Mouse (Mus musculus) bone marrow macrophage, adult 2 months (primary cell): ENCODE results near the gene Gclc. TPM values are rescaled to one million over a fixed set of nuclear protein-coding genes. Genes with fewer than 3 reads are reported as not detected.
A peak's percentile ranks its signal among the peaks of the same experiment; 100 is the strongest.

Source experiments
- H3K27ac ChIP-seq: 2 replicates; pipeline ENCODE4 v1.5.1; 2012; ENCODE audit warnings: low read depth, low read length; ENCODE audit not compliant: insufficient read depth
- H3K4me1 ChIP-seq: 2 replicates; pipeline ENCODE4 v1.6.1; 2012; ENCODE audit warnings: low read length; ENCODE audit not compliant: control insufficient read depth, insufficient read depth
- H3K4me3 ChIP-seq: 2 replicates; pipeline ENCODE4 v1.5.1; 2012; ENCODE audit warnings: mild to moderate bottlenecking, low read length, moderate library complexity; ENCODE audit not compliant: insufficient read depth
- CTCF ChIP-seq: IDR thresholded peaks from 2 replicates; pipeline ENCODE4 v1.5.1; 2012; ENCODE audit warnings: low read depth, mild to moderate bottlenecking, low read length, moderate library complexity
- POLR2A ChIP-seq: IDR thresholded peaks from 2 replicates; pipeline ENCODE4 v1.6.1; 2012; ENCODE audit warnings: mild to moderate bottlenecking, low read depth, low read length, borderline replicate concordance
- polyA plus RNA-seq: library from polyadenylated mRNA; stranded (reverse); fragments of >200 nt; gene quantifications from 2 replicates; pipeline ENCODE4 v1.2.4, GENCODE M21; 2012; ENCODE audit not compliant: missing spikeins, insufficient read depth, insufficient read length

Gene Gclc
- polyA plus RNA-seq, 1 experiment = 27.8 TPM

- no peak overlapping the region for H3K27ac ChIP-seq
- H3K4me1 ChIP-seq = peaks cover 20% of the 10 kb centered on the region
- no peak for TF ChIP-seq POLR2A
- TF ChIP-seq CTCF = no peak
- no peak overlapping the region for H3K4me3 ChIP-seq
Measured at GRCm38 (mm10) chr9:77717831-77718435, 36.4 kb upstream of the Gclc start.

GRCm38 (mm10) chr9:77718816-77719411 lies 35.4 kb upstream of the Gclc start:
- TF ChIP-seq CTCF (no peak), POLR2A (no peak)
- Histone ChIP-seq H3K4me3 (no peak overlapping the region), H3K27ac (no peak overlapping the region; the same call in 1 of the 2 replicates), H3K4me1 (peaks cover 20% of the 10 kb centered on the region)

- Histone ChIP-seq H3K4me1 (peaks cover 22% of the 10 kb centered on the region), H3K4me3 (no peak overlapping the region), H3K27ac (no peak overlapping the region)
- TF ChIP-seq POLR2A = no peak
- TF ChIP-seq CTCF = no peak
Measured at GRCm38 (mm10) chr9:77719675-77720074, 34.7 kb upstream of the Gclc start.

GRCm38 (mm10) chr9:77722381-77722780 lies 32.0 kb upstream of the Gclc start:
- H3K27ac ChIP-seq = no peak overlapping the region
- H3K4me3 ChIP-seq = no peak overlapping the region
- H3K4me1 ChIP-seq = peaks cover 22% of the 10 kb centered on the region
- no peak for TF ChIP-seq CTCF
- no peak for TF ChIP-seq POLR2A

- TF ChIP-seq CTCF = no peak
- TF ChIP-seq POLR2A = no peak
- peaks cover 12% of the 10 kb centered on the region for H3K4me1 ChIP-seq
- H3K4me3 ChIP-seq = no peak overlapping the region
- H3K27ac ChIP-seq = no peak overlapping the region
Measured at GRCm38 (mm10) chr9:77724216-77724615, 30.1 kb upstream of the Gclc start.

GRCm38 (mm10) chr9:77725448-77725847 lies 28.9 kb upstream of the Gclc start:
- H3K27ac ChIP-seq = no peak overlapping the region
- H3K4me1 ChIP-seq = peaks cover 9% of the 10 kb centered on the region
- peak overlapping the region; percentile 3; the same call in 1 of the 2 replicates for H3K4me3 ChIP-seq
- TF ChIP-seq POLR2A (no peak), CTCF (no peak)

- Histone ChIP-seq H3K27ac (no peak overlapping the region), H3K4me3 (no peak overlapping the region), H3K4me1 (peaks cover 9% of the 10 kb centered on the region)
- no peak for TF ChIP-seq CTCF
- TF ChIP-seq POLR2A = no peak
Measured at GRCm38 (mm10) chr9:77726018-77726684, 28.2 kb upstream of the Gclc start.

- H3K4me3 ChIP-seq = no peak overlapping the region
- no peak overlapping the region for H3K27ac ChIP-seq
- peaks cover 9% of the 10 kb centered on the region for H3K4me1 ChIP-seq
- TF ChIP-seq CTCF (no peak), POLR2A (no peak)
Measured at GRCm38 (mm10) chr9:77727012-77727411, 27.3 kb upstream of the Gclc start.

- TF ChIP-seq POLR2A (no peak), CTCF (no peak)
- Histone ChIP-seq H3K27ac (0 out of 2 replicates have a peak overlapping the region, but pooled peaks have one; percentile 2), H3K4me1 (peaks cover 11% of the 10 kb centered on the region), H3K4me3 (no peak overlapping the region)
Measured at GRCm38 (mm10) chr9:77732067-77732466, 22.3 kb upstream of the Gclc start.

- peaks cover 16% of the 10 kb centered on the region for H3K4me1 ChIP-seq
- TF ChIP-seq POLR2A = no peak
- no peak for TF ChIP-seq CTCF
- peak overlapping the region; percentile 79 for H3K27ac ChIP-seq
- peak overlapping the region; percentile 26; the same call in 1 of the 2 replicates for H3K4me3 ChIP-seq
Measured at GRCm38 (mm10) chr9:77737298-77738041, 16.9 kb upstream of the Gclc start.

GRCm38 (mm10) chr9:77741452-77741851 lies 12.9 kb upstream of the Gclc start:
- Histone ChIP-seq H3K4me3 (no peak overlapping the region), H3K4me1 (peaks cover 18% of the 10 kb centered on the region), H3K27ac (no peak overlapping the region)
- no peak for TF ChIP-seq POLR2A
- TF ChIP-seq CTCF = no peak
